Mouse (Mus musculus) forebrain, embryonic 10.5 days (tissue): ENCODE measurements around the gene Fgl2. TPM values are rescaled to one million over a fixed set of nuclear protein-coding genes. Genes with fewer than 3 reads are reported as not detected.

ENCODE experiments used
- DNase-seq: peaks from one replicate; pipeline ENCODE4 v3.0.0-alpha.2; 2017; ENCODE audit warnings: low spot score; ENCODE audit errors: extremely low spot score
- H3K27ac ChIP-seq: fragments of 300-500 bp; sonication (generic); 2 replicates; pipeline ENCODE4 v1.5.1; 2016; ENCODE audit warnings: mild to moderate bottlenecking
- H3K27me3 ChIP-seq: fragments of 300-500 bp; sonication (generic); 2 replicates; pipeline ENCODE4 v1.6.1; 2016; ENCODE audit warnings: mild to moderate bottlenecking; ENCODE audit not compliant: poor library complexity, severe bottlenecking
- H3K36me3 ChIP-seq: fragments of 300-500 bp; sonication (generic); replicated peaks from 2 replicates; pipeline ENCODE4 v1.6.1; 2016; ENCODE audit warnings: mild to moderate bottlenecking, moderate library complexity
- H3K4me1 ChIP-seq: fragments of 300-500 bp; sonication (generic); 2 replicates; pipeline ENCODE4 v1.6.1; 2016
- H3K4me3 ChIP-seq: fragments of 300-500 bp; sonication (generic); 2 replicates; pipeline ENCODE4 v1.5.1; 2016; ENCODE audit warnings: mild to moderate bottlenecking, moderate library complexity
- H3K9me3 ChIP-seq: fragments of 300-500 bp; sonication (generic); 2 replicates; pipeline ENCODE4 v1.6.1; 2016; ENCODE audit warnings: mild to moderate bottlenecking, moderate library complexity
- WGBS: fragments of 180-500 bp; shearing (Covaris S2); methylation state at CpG from one replicate; pipeline ENCODE4 v1.1.7; 2016; 5-methylcytosine and 5-hydroxymethylcytosine counted together
- polyA plus RNA-seq: library from polyadenylated mRNA; unstranded; fragments of >200 nt; fragmentation: Nextera tagmentation; extraction: Ambion mirVana; gene quantifications from 2 replicates; pipeline ENCODE4 v1.2.1, GENCODE M21; 2016

Gene Fgl2
- polyA plus RNA-seq, 1 experiment from 2014 or later = 1.1 TPM

DNA sequence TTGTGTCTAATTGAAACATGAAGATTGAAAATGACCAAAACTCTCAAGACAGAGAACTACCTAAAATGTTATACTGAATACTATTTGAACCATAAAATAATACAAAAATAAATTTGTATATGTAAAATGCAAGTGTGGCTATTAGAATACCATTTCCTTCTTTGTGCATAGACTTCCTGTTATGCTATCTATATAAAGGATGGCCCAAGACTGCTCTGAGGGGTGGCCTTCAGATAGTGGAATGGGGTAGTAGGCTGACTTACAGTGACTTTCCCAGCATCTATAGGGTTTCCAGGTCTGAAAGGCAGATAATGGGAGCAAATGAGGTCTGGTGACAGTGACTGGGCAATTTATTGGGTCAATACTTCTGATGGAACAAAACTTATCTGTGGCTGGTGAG lies 14.9 kb downstream of the Fgl2 start:
- H3K36me3 ChIP-seq = no peaks in the 10 kb centered on the region
- DNase-seq = no peak
- no peaks in the 10 kb centered on the region; the same call in 1 of the 2 replicates for H3K4me1 ChIP-seq
- no peaks in the 10 kb centered on the region for H3K9me3 ChIP-seq
- no peak overlapping the region for H3K4me3 ChIP-seq
- H3K27me3 ChIP-seq = no peaks in the 10 kb centered on the region
- no peak overlapping the region for H3K27ac ChIP-seq

DNA sequence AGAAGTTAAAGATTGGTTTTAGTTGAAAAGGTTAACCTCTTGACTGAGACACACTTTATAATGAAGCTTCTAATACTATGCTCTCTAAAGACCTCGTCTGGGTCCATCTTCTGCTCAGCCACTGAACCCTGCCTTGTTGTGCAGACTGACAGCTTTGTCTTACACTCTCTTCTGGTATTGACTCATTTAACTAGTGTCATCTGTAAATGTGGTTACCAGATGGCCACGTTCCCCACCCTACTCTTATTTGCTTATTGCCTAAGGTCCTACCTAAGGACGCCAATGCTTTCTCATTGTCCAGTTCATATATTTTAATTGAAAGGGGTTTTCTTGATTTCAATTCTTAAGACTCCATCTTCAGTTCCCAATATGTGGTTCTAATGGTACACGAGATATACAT lies 16.4 kb downstream of the Fgl2 start:
- H3K27me3 ChIP-seq = no peaks in the 10 kb centered on the region
- no peak overlapping the region for H3K4me3 ChIP-seq
- DNase-seq = no peak
- no peaks in the 10 kb centered on the region for H3K9me3 ChIP-seq
- H3K27ac ChIP-seq = no peak overlapping the region
- WGBS = 85% methylated on average over 4 of the region's 4 CpGs
- H3K4me1 ChIP-seq = no peaks in the 10 kb centered on the region
- no peaks in the 10 kb centered on the region for H3K36me3 ChIP-seq

GRCm38 (mm10) chr5:21391616-21392384 lies 19.4 kb downstream of the Fgl2 start:
- Histone ChIP-seq H3K27ac (no peak overlapping the region), H3K9me3 (no peaks in the 10 kb centered on the region), H3K4me1 (peaks cover 6% of the 10 kb centered on the region; the same call in 1 of the 2 replicates), H3K36me3 (no peaks in the 10 kb centered on the region), H3K4me3 (no peak overlapping the region), H3K27me3 (no peaks in the 10 kb centered on the region)
- DNase-seq = no peak
- WGBS = 82% methylated on average over 12 of the region's 13 CpGs

DNA sequence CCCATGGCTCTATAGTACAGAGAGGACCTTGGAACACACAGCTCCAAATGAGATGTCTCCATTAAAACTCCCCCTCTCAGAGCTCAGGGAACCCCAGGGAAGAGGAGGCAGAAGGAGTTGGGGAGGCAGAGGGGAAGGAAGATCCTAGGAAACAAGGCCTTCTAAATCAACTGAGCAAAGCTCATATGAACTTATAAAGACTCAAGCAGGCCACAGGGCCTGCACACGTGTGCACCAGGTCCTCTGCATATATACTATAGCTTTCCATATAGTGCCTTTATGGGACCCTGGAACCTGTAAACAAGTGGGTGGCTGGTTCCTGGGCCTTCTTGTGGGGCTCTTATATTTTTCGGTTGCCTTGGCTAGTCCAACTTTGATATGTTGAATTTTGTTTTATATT lies 22.1 kb downstream of the Fgl2 start:
- 87% methylated on average over 2 of the region's 2 CpGs for WGBS
- Histone ChIP-seq H3K9me3 (no peaks in the 10 kb centered on the region), H3K27me3 (no peaks in the 10 kb centered on the region), H3K36me3 (no peaks in the 10 kb centered on the region), H3K4me3 (no peak overlapping the region), H3K27ac (no peak overlapping the region), H3K4me1 (peaks cover 6% of the 10 kb centered on the region; the same call in 1 of the 2 replicates)
- DNase-seq = no peak

- Histone ChIP-seq H3K27ac (no peak overlapping the region), H3K4me3 (no peak overlapping the region), H3K36me3 (no peaks in the 10 kb centered on the region), H3K4me1 (peaks cover 6% of the 10 kb centered on the region; the same call in 1 of the 2 replicates), H3K27me3 (no peaks in the 10 kb centered on the region), H3K9me3 (no peaks in the 10 kb centered on the region)
- no peak for DNase-seq
- 59% methylated on average over 7 of the region's 7 CpGs for WGBS
These were observed 22.9 kb downstream of the Fgl2 start for GRCm38 (mm10) chr5:21395205-21395840.

DNA sequence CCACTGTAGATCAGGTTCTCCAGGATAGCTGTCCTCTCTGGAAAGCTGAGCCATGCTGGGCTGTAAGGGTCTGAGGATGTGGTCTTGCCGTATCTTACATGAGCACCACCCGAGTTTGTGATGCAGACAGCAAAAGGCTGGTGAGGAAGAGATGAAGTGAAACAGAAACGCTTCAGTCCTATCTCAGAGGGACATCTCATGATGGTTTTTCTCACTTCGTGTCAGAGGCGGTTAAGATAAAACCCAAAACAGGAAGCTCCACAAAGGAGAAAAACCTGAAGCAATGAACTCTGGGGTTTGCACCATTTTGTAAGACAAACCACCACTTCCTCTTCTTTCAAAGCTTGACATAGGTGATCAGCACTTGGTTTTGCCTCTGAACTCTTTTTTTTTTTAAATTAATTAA lies 38.8 kb downstream of the Fgl2 start:
- Histone ChIP-seq H3K27ac (no peak overlapping the region), H3K27me3 (no peaks in the 10 kb centered on the region), H3K4me1 (no peaks in the 10 kb centered on the region), H3K9me3 (no peaks in the 10 kb centered on the region), H3K4me3 (no peak overlapping the region), H3K36me3 (no peaks in the 10 kb centered on the region)
- no peak for DNase-seq
- WGBS = 86% methylated on average over 5 of the region's 5 CpGs

- Histone ChIP-seq H3K4me1 (no peaks in the 10 kb centered on the region), H3K36me3 (no peaks in the 10 kb centered on the region), H3K9me3 (no peaks in the 10 kb centered on the region), H3K27ac (no peak overlapping the region), H3K4me3 (no peak overlapping the region), H3K27me3 (no peaks in the 10 kb centered on the region)
- DNase-seq = no peak
- WGBS = 85% methylated on average over 5 of the region's 5 CpGs
These were observed 39.6 kb downstream of the Fgl2 start for GRCm38 (mm10) chr5:21412056-21412455.

DNA sequence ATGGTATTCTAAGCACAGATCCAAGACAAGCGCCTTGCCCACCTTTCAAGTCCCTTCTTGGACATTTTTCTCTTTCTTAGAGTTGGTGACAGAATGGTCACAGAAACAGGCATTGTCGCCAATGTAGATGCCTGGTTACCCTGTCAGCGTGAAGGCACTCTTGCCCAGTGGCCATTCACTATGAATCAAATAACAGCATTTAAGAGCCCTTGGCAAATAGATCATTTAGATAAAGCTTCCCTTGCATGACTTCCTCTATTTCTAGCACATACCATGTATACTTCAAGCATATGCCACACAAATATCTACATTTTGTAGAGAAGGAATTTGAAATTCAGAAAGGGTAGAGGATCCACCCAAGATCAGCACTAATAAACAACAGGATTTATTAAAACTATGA lies 40.9 kb downstream of the Fgl2 start:
- no peaks in the 10 kb centered on the region for H3K27me3 ChIP-seq
- H3K4me3 ChIP-seq = no peak overlapping the region
- no peaks in the 10 kb centered on the region for H3K9me3 ChIP-seq
- H3K36me3 ChIP-seq = no peaks in the 10 kb centered on the region
- WGBS = 92% methylated on average over 3 of the region's 3 CpGs
- no peak overlapping the region for H3K27ac ChIP-seq
- no peak for DNase-seq
- no peaks in the 10 kb centered on the region for H3K4me1 ChIP-seq

GRCm38 (mm10) chr5:21414116-21414820 lies 41.8 kb downstream of the Fgl2 start:
- no peaks in the 10 kb centered on the region for H3K9me3 ChIP-seq
- no peaks in the 10 kb centered on the region for H3K27me3 ChIP-seq
- H3K4me3 ChIP-seq = no peak overlapping the region
- H3K36me3 ChIP-seq = no peaks in the 10 kb centered on the region
- H3K27ac ChIP-seq = no peak overlapping the region
- WGBS = 62% methylated on average over 1 of the region's 1 CpGs
- H3K4me1 ChIP-seq = no peaks in the 10 kb centered on the region
- no peak for DNase-seq

DNA sequence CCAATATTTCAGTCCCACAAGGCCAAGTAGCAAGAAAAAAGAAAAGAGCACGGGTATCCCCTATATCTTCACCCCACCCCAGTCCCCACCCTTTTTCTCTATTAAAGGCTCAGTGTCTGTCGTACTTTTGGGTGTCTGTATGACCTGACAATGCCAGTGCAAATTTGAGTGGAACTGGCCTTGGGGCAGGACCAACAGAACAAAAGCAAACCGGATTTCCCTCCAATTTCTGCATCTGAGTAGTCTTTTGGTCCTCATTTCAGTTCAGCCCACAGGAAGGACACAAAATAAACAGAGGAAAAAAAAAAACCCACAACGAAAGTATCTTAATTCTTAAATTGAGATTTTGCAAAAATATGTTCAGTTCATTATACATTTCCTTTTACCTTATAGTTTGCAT lies 46.2 kb downstream of the Fgl2 start:
- Histone ChIP-seq H3K36me3 (no peaks in the 10 kb centered on the region), H3K4me3 (no peak overlapping the region), H3K4me1 (no peaks in the 10 kb centered on the region), H3K27me3 (no peaks in the 10 kb centered on the region), H3K9me3 (no peaks in the 10 kb centered on the region), H3K27ac (no peak overlapping the region)
- WGBS = 75% methylated on average over 4 of the region's 4 CpGs
- no peak for DNase-seq

GRCm38 (mm10) chr5:21420609-21421008 lies 48.2 kb downstream of the Fgl2 start:
- H3K9me3 ChIP-seq = no peaks in the 10 kb centered on the region
- H3K27ac ChIP-seq = no peak overlapping the region
- DNase-seq = no peak
- H3K27me3 ChIP-seq = no peaks in the 10 kb centered on the region
- 53% methylated on average over 1 of the region's 1 CpGs for WGBS
- H3K36me3 ChIP-seq = no peaks in the 10 kb centered on the region
- no peak overlapping the region for H3K4me3 ChIP-seq
- H3K4me1 ChIP-seq = peaks cover 10% of the 10 kb centered on the region

GRCm38 (mm10) chr5:21424614-21425602 lies 52.5 kb downstream of the Fgl2 start, which contains the start of the genes Ccdc146 and Fam185a:
TSS of gene Ccdc146 (minus strand) at chr5:21424677.
TSS of gene Fam185a (plus strand) at chr5:21424958.
- Histone ChIP-seq H3K9me3 (no peaks in the 10 kb centered on the region), H3K27me3 (no peaks in the 10 kb centered on the region), H3K4me1 (peaks cover 24% of the 10 kb centered on the region), H3K36me3 (no peaks in the 10 kb centered on the region), H3K27ac (peak within 1 kb of the TSS; percentile 87), H3K4me3 (peak within 1 kb of the TSS; percentile 94)
- DNase-seq = peak; percentile 88
- under 1% methylated on average over 68 of the region's 68 CpGs for WGBS
